Mouse (Mus musculus) intestine, embryonic 14.5 days (tissue): ENCODE data around the gene Gm867. TPM values are rescaled to one million over a fixed set of nuclear protein-coding genes. Genes with fewer than 3 reads are reported as not detected.

Experiments used
- ATAC-seq: fragments of 200-750 bp; cut with Nextera tagmentation; replicated peaks from 2 replicates; pipeline ENCODE4 v1.8.0; 2017; ENCODE audit warnings: low read depth, moderate number of reproducible peaks, moderate TSS enrichment, moderate library complexity; ENCODE audit not compliant: low FRiP score, low TSS enrichment
- DNase-seq: peaks from one replicate; pipeline ENCODE4 v3.0.0-alpha.2; 2018; ENCODE audit warnings: low spot score
- H3K27ac ChIP-seq: fragments of 300-500 bp; sonication (generic); 2 replicates; pipeline ENCODE4 v1.5.1; 2014; ENCODE audit warnings: low read depth, mild to moderate bottlenecking, control low read depth
- H3K27me3 ChIP-seq: fragments of 300-500 bp; sonication (generic); replicated peaks from 2 replicates; pipeline ENCODE4 v1.6.1; 2014; ENCODE audit warnings: low read length, control low read depth; ENCODE audit not compliant: control insufficient read depth, insufficient read depth
- H3K36me3 ChIP-seq: fragments of 300-500 bp; sonication (generic); 2 replicates; pipeline ENCODE4 v1.6.1; 2014; ENCODE audit warnings: low read length, control low read depth; ENCODE audit not compliant: control insufficient read depth, insufficient read depth
- H3K4me1 ChIP-seq: fragments of 300-500 bp; sonication (generic); replicated peaks from 2 replicates; pipeline ENCODE4 v1.6.1; 2014; ENCODE audit warnings: low read length, control low read depth, mixed read lengths; ENCODE audit not compliant: control insufficient read depth, insufficient read depth
- H3K4me2 ChIP-seq: fragments of 300-500 bp; sonication (generic); 2 replicates; pipeline ENCODE4 v1.6.1; 2014; ENCODE audit warnings: low read length
- H3K4me3 ChIP-seq: fragments of 300-500 bp; sonication (generic); 2 replicates; pipeline ENCODE4 v1.5.1; 2014; ENCODE audit warnings: low read depth, low read length, control low read depth, mixed read lengths
- H3K9ac ChIP-seq: fragments of 300-500 bp; sonication (generic); 2 replicates; pipeline ENCODE4 v1.6.1; 2014; ENCODE audit warnings: mild to moderate bottlenecking, low read length
- H3K9me3 ChIP-seq: fragments of 300-500 bp; sonication (generic); 2 replicates; pipeline ENCODE4 v1.6.1; 2016; ENCODE audit warnings: low read length, control low read depth; ENCODE audit not compliant: control insufficient read depth
- WGBS: fragments of 180-500 bp; shearing (Covaris S2); extraction: QIAGEN DNeasy Blood & Tissue Kit; methylation state at CpG from one replicate; pipeline ENCODE4 v1.1.7; 2014; 5-methylcytosine and 5-hydroxymethylcytosine counted together
- polyA plus RNA-seq: library from polyadenylated mRNA; unstranded; fragments of >200 nt; fragmentation: Nextera tagmentation; extraction: Ambion mirVana; gene quantifications from 2 replicates; pipeline ENCODE4 v1.2.1, GENCODE M21; 2014

Gene Gm867
- polyA plus RNA-seq, 1 experiment from 2014 or later, result not detected

DNA sequence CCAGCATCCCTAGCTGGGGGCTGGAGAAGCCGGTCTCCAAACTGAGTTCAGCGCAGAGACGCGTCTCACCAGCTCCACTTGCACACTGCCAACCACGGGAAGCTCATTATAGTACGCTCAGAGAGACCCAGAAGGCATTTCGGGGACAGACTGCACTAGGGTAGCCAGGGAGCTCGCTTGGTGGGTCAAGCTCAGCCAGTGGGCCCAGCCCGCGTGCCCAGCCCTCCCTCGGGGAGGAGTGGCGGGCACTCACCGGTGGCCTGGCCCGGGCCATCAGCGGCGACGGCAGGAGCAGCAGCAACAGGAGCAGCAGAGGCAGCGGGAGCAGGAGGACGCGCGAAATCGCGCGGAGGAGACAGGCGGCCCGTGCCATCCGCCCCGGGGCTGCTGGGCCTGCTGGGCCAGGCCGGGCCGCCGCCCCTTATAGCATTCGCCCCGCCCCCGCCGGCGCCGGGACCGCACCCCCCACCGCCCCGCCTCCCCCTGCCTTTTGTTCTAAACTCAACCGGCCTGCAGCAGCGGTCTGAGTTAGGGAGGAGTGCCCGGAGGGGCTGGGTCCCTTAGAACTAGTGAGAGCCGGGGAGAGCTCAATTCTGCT, 8.3 kb downstream of the Gm867 start:
- peak; percentile 79 for DNase-seq
- Histone ChIP-seq H3K4me1 (peaks cover 12% of the 10 kb centered on the region), H3K9ac (peak overlapping the region; percentile 77), H3K9me3 (no peaks in the 10 kb centered on the region), H3K4me2 (peak overlapping the region; percentile 92), H3K27me3 (peaks cover 10% of the 10 kb centered on the region), H3K4me3 (peak overlapping the region; percentile 65), H3K36me3 (peaks cover 10% of the 10 kb centered on the region), H3K27ac (peak overlapping the region; percentile 43; the same call in 1 of the 2 replicates)
- peak; percentile 70 for ATAC-seq
- under 1% methylated on average over 41 of the region's 44 CpGs for WGBS

DNA sequence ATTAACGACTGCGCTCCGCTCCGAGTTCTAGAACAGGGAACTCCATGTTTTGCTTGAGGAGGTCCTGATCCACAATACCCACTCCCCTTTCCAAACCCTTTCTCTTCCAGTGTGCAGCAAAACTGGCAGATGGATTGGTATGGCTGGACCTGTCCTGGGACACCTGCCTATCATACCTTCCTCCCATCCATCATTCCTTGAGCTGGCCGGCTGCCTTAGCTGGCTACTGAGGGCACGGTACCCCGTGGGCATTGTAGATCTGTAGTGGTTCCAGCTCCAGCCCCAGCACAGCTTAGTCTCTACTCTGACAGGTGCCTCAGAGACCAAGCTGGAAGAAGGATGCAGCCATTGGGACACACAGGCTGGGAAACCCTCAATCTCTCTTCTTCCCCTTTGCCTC, 9.2 kb downstream of the Gm867 start:
- Histone ChIP-seq H3K4me1 (peaks cover 12% of the 10 kb centered on the region), H3K4me3 (peak overlapping the region; percentile 65; the same call in 1 of the 2 replicates), H3K27me3 (peaks cover 7% of the 10 kb centered on the region), H3K27ac (no peak overlapping the region), H3K4me2 (peak overlapping the region; percentile 92), H3K9ac (no peak overlapping the region), H3K36me3 (peaks cover 13% of the 10 kb centered on the region), H3K9me3 (no peaks in the 10 kb centered on the region)
- 23% methylated on average over 7 of the region's 7 CpGs for WGBS
- no peak for DNase-seq
- no peak for ATAC-seq

GRCm38 (mm10) chr10:75930304-75930703, 10.2 kb downstream of the Gm867 start:
- no peak overlapping the region for H3K4me3 ChIP-seq
- WGBS, result 18% methylated on average over 6 of the region's 6 CpGs
- H3K36me3 ChIP-seq, result peaks cover 21% of the 10 kb centered on the region
- H3K4me1 ChIP-seq, result peaks cover 12% of the 10 kb centered on the region
- no peak for ATAC-seq
- H3K27me3 ChIP-seq, result 0 out of 2 replicates have a peak, but pooled peaks cover 2% of the 10 kb centered on the region
- H3K27ac ChIP-seq, result no peak overlapping the region
- peak; percentile 60 for DNase-seq
- peak overlapping the region; percentile 92 for H3K4me2 ChIP-seq
- H3K9ac ChIP-seq, result no peak overlapping the region
- H3K9me3 ChIP-seq, result no peaks in the 10 kb centered on the region

DNA sequence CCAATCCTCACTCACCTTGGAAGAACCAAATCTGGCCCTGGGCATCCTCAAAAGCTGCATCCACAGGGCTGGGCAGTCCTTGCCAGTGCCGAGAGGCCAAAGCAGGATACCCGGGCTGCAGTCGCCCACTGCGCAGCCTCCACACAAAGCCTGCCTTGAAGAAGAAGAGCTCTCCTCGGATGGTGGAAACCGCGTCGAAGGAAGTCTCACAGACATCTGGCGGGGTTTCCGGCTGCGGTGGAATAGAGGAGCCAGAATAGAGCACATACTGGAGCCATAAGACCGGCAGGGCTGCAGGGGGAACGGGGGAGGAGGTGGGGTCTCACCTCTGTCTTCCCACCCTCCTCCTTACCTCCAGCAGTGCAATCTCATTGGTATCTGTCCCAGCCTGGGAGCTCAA, 14.1 kb downstream of the Gm867 start:
- Histone ChIP-seq H3K4me2 (no peak overlapping the region), H3K27ac (no peak overlapping the region), H3K36me3 (peaks cover 32% of the 10 kb centered on the region), H3K4me1 (peaks cover 13% of the 10 kb centered on the region; the same call in 1 of the 2 replicates), H3K9me3 (no peaks in the 10 kb centered on the region), H3K9ac (no peak overlapping the region), H3K27me3 (no peaks in the 10 kb centered on the region), H3K4me3 (no peak overlapping the region)
- WGBS, result 65% methylated on average over 13 of the region's 13 CpGs
- DNase-seq (no peak), ATAC-seq (no peak)

DNA sequence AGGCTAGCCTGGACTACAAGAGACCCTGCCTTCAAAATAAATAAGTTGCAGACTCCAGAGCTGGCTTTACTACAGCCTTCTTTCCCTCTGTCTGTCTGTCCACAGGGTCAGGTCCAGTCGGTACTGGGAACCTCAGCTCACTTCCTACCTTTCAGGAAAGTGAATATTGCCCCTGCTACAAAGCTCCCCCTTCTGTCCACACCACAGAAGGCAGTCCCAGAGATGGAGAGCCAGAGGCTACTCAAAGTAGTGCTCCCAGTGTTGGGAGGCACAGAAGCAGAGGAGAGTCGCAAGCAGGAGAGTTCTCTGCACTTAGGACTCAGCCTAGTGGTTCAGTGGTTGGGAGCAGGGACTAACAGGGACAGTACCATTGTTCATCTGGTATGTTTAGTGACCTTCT, 16.1 kb downstream of the Gm867 start:
- Histone ChIP-seq H3K4me1 (peaks cover 19% of the 10 kb centered on the region), H3K4me2 (no peak overlapping the region), H3K4me3 (no peak overlapping the region), H3K36me3 (peaks cover 34% of the 10 kb centered on the region), H3K9ac (no peak overlapping the region), H3K27me3 (no peaks in the 10 kb centered on the region), H3K27ac (no peak overlapping the region), H3K9me3 (no peaks in the 10 kb centered on the region)
- ATAC-seq, result no peak
- 64% methylated on average over 2 of the region's 2 CpGs for WGBS
- DNase-seq, result no peak

DNA sequence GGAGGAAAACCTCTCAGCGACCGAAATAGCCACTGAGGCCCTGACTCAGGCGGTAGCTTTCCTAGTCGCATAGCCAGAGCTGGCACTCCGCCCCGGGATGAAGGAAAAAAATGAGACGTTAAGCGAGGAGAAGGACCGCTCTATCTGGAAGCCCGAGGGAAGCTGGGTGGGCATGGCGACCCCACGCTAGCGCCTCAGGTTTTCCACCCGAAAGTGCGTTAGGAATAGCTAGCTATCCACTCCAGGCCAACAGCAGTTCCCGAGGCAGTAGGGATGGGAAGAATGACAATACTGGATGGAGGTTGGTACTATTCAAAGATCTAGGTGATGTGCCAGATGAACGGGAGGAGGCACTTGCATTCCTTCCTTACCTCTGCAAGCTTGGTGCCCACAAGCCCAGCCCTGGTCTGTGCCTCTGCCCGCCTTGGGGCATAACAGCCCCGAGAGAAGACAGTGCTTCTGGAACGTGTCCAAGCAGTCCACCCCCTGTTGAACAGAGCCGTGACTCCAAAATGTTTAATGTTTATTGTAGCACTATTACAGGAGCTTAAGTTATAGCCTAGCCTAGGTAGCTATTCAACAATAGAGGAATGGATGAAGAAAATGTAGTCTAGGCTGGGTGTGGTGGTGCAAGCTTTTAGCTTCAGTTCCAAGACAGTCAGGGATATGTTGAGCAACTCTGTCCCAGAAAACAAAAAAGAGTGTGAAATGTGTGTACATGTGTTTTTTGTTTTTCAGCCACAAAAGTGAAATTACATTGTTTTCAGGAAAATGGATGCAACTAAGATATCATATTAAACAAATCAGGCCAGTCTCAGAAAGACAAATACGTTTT, 18.5 kb downstream of the Gm867 start:
- DNase-seq (no peak), ATAC-seq (peak; percentile 5; the same call in 1 of the 2 replicates)
- no peaks in the 10 kb centered on the region for H3K27me3 ChIP-seq
- peak overlapping the region; percentile 97 for H3K4me3 ChIP-seq
- no peaks in the 10 kb centered on the region for H3K9me3 ChIP-seq
- H3K9ac ChIP-seq, result peak overlapping the region; percentile 94
- 5% methylated on average over 22 of the region's 22 CpGs for WGBS
- peak overlapping the region; percentile 78 for H3K4me2 ChIP-seq
- peaks cover 28% of the 10 kb centered on the region for H3K4me1 ChIP-seq
- peaks cover 41% of the 10 kb centered on the region for H3K36me3 ChIP-seq
- H3K27ac ChIP-seq, result peak overlapping the region; percentile 95

GRCm38 (mm10) chr10:75921026-75921725, 19.3 kb downstream of the Gm867 start, which contains the start of gene Smarcb1:
Gene Smarcb1 (minus strand): TSS chr10:75921617.
- Histone ChIP-seq H3K9me3 (no peaks in the 10 kb centered on the region), H3K9ac (peak within 1 kb of the TSS; percentile 94), H3K27ac (peak within 1 kb of the TSS; percentile 95), H3K36me3 (peaks cover 44% of the 10 kb centered on the region), H3K27me3 (no peaks in the 10 kb centered on the region), H3K4me3 (peak within 1 kb of the TSS; percentile 97), H3K4me2 (peak within 1 kb of the TSS; percentile 89), H3K4me1 (peaks cover 28% of the 10 kb centered on the region)
- ATAC-seq, result peak; percentile 91
- DNase-seq, result peak; percentile 97
- WGBS, result under 1% methylated on average over 76 of the region's 76 CpGs

- H3K27me3 ChIP-seq, result no peaks in the 10 kb centered on the region
- whole genome bisulfite sequencing, result 82% methylated on average over 5 of the region's 5 CpGs
- peaks cover 39% of the 10 kb centered on the region for H3K36me3 ChIP-seq
- ATAC-seq (no peak), DNase-seq (no peak)
- H3K9ac ChIP-seq, result no peak overlapping the region
- H3K27ac ChIP-seq, result no peak overlapping the region
- H3K4me1 ChIP-seq, result peaks cover 28% of the 10 kb centered on the region
- H3K4me3 ChIP-seq, result no peak overlapping the region
- no peak overlapping the region for H3K4me2 ChIP-seq
- no peaks in the 10 kb centered on the region for H3K9me3 ChIP-seq
These were observed 21.4 kb downstream of the Gm867 start for GRCm38 (mm10) chr10:75919026-75919425.
